Mouse (Mus musculus) large intestine, adult 2 months (tissue): Measurements from ENCODE around the gene Hmg20b. TPM values are rescaled to one million over a fixed set of nuclear protein-coding genes. Genes with fewer than 3 reads are reported as not detected.
A peak's percentile ranks its signal among the peaks of the same experiment; 100 is the strongest.

Source experiments
- DNase-seq: peaks from one replicate; pipeline ENCODE4 v3.0.0-alpha.2; 2012; ENCODE audit warnings: low read depth, low spot score
- WGBS: fragments of 180-500 bp; shearing (Covaris S2); methylation state at CpG from one replicate; pipeline ENCODE4 v1.1.7; 2018; 5-methylcytosine and 5-hydroxymethylcytosine counted together
- polyA plus RNA-seq: library from polyadenylated mRNA; depleted of rRNA; stranded (reverse); fragments of >200 nt; gene quantifications from 2 replicates; pipeline ENCODE4 v1.2.3, GENCODE M21; 2012

Hmg20b gene
- polyA plus RNA-seq, 1 experiment, result 83.6 TPM

DNA sequence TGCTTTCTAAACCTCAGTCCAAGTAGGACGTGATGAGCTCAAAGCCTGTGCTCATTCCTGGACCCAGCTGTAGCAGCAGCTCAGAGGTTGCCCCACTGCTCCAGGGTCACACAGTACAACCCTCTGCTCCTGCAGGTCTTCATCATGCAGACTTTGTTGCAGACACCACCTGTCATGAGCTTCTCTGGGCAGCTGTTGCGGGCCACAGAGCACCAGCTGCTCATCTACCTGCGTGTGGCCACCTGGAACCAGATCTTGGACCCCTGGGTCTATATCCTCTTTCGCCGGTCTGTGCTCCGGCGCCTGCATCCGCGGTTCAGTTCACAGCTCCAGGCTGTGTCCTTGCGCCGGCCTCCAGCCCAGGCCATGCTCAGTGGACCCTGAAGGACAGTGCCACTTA, 16.0 kb downstream of the Hmg20b start:
- WGBS, result 71% methylated on average over 11 of the region's 11 CpGs
- no peak for DNase-seq

- DNase-seq, result no peak
- 33% methylated on average over 29 of the region's 29 CpGs for WGBS
Measured at GRCm38 (mm10) chr10:81332277-81332676, 18.0 kb downstream of the Hmg20b start.

DNA sequence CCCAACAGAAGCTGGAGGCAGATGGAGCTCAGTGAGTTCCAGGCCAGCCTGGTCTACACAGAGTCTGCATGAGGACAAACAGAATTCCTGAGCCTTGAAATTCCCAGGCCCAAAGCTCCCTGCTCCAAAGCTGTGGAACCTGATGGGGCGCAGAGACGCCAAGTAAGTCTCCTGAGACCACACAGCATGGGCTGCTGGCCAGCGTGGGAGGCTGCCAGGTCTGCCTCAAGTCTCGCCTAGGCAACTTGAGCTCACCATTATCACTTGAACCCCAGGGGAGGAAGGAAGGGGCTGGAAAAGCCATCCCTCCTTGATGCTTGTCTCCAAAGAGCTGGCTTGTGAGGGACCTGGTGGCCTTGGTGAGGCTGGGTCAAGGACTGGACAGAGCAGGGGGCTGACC, 20.3 kb downstream of the Hmg20b start:
- DNase-seq, result no peak
- WGBS, result 56% methylated on average over 4 of the region's 4 CpGs

- 64% methylated on average over 10 of the region's 10 CpGs for WGBS
- no peak for DNase-seq
Measured at GRCm38 (mm10) chr10:81329194-81329975, 20.9 kb downstream of the Hmg20b start.

DNA sequence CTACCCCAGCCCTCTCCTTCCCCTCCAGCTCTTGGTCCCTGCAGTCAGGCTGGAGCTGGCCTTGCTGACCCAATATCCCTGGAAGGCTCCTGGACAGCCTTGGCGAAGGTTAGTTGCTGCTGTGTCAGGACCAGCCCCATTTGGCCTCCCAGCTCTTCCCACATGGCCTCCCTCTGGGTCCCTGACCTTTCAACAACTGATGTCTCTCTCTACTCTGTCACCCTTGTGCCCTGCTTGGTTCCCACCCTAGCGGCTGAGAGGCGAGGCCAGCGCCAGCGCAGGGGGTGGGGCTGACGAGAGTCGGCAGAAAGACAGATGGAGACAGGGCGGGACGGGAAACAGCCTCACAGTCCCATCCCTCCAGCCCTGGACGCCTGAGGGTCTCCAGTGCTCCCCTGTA, 21.9 kb downstream of the Hmg20b start, which contains the start of gene Tbxa2r:
TSS of gene Tbxa2r (plus strand) at position 346 of the 400 bp plus-strand sequence.
- WGBS, result 14% methylated on average over 10 of the region's 10 CpGs

DNA sequence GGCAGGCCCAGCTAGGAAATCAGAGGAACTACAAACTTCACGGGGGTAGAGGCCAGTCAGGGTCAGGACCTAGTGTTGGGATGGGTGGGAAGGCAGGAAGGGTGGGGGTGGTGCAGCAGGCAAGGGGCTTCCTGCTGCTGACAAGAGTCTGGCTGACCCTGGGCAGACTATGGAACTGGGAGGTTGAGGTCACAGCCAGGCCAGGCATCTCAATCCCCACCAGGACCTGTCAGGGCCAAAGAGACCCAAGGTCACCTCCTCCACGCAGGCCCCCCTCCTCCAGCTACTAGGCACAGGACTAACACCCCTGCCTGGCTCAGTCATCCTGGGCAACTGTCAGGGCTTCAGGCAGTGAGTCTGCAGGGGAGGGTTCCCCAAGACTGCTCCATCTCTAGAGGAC, 22.3 kb downstream of the Hmg20b start:
- DNase-seq, result no peak
- WGBS, result 34% methylated on average over 2 of the region's 2 CpGs

More for the DNA sequence above, 21.9 kb downstream of the Hmg20b start, which contains the start of gene Tbxa2r:
- no peak for DNase-seq

- no peak for DNase-seq
- 82% methylated on average over 6 of the region's 6 CpGs for WGBS
Measured at GRCm38 (mm10) chr10:81326858-81327257, 23.4 kb downstream of the Hmg20b start.

- 93% methylated on average over 18 of the region's 18 CpGs for WGBS
Measured at GRCm38 (mm10) chr10:81325781-81326180, 24.5 kb downstream of the Hmg20b start.

GRCm38 (mm10) chr10:81325176-81325575, 25.1 kb downstream of the Hmg20b start:
- whole genome bisulfite sequencing, result 95% methylated on average over 21 of the region's 21 CpGs
- no peak for DNase-seq

More at GRCm38 (mm10) chr10:81325781-81326180, 24.5 kb downstream of the Hmg20b start:
- DNase-seq, result no peak

DNA sequence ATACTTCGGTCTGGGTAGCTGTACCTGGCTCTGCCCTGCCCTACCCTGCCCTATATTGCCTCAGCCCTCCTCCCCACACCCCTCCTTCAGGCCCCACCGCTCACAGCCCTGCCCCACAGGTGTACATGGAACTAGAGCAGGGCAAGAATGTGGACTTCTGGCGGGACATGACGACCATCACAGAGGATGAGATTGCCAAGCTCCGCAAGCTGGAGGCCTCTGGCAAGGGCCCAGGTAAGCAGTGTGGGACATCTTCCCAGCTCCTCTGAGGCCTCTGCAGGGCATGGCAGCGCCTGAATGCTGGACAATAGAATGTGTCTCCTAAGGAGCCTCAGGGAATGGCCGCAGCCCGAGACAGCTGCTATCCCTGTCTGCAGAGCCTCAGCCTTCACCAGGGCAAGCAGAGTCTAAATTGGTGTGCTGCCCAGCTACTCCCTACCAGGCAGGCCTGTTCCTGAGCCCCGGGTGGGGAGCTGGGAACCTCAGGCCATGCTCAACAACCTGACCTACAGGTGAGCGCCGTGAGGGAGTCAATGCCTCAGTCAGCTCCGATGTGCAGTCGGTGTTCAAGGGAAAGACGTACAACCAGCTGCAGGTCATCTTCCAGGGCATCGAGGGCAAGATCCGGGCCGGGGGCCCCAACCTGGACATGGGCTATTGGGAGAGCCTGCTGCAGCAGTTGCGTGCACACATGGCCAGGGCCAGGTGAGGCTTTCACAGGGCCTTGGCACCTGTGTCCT, 26.3 kb downstream of the Hmg20b start:
- WGBS, result 93% methylated on average over 18 of the region's 18 CpGs

GRCm38 (mm10) chr10:81323141-81323775, 27.0 kb downstream of the Hmg20b start:
- DNase-seq, result no peak
- 88% methylated on average over 23 of the region's 23 CpGs for WGBS

More for the DNA sequence above, 26.3 kb downstream of the Hmg20b start:
- no peak for DNase-seq

- 92% methylated on average over 27 of the region's 27 CpGs for WGBS
- DNase-seq, result no peak
Measured at GRCm38 (mm10) chr10:81322444-81322843, 27.8 kb downstream of the Hmg20b start.

DNA sequence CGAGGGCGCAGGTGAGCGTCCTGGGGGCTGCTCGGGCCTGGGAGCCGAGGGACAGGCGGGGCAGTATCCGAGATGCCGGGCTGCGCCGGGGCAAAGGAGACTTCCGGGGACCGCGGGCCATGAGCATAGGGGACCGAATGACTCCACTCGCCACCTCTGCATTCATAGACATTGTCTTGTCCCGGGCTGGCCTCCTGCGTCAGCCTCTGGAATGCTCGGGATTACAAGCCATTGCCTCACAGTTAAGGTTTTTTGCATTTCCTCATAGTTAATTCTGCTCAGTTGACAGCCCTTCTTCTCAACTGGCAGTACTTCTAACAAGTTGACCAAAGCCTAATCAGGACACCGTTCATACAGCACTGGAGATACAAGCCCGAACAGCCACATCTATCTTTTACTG, 28.8 kb downstream of the Hmg20b start:
- WGBS, result 2% methylated on average over 20 of the region's 20 CpGs
- DNase-seq, result no peak

- DNase-seq, result peak; percentile 99
- under 1% methylated on average over 68 of the region's 68 CpGs for WGBS
Measured at GRCm38 (mm10) chr10:81320550-81321347, 29.5 kb downstream of the Hmg20b start, which contains the start of gene Cactin. TSS of gene Cactin (plus strand) at chr10:81321103.

DNA sequence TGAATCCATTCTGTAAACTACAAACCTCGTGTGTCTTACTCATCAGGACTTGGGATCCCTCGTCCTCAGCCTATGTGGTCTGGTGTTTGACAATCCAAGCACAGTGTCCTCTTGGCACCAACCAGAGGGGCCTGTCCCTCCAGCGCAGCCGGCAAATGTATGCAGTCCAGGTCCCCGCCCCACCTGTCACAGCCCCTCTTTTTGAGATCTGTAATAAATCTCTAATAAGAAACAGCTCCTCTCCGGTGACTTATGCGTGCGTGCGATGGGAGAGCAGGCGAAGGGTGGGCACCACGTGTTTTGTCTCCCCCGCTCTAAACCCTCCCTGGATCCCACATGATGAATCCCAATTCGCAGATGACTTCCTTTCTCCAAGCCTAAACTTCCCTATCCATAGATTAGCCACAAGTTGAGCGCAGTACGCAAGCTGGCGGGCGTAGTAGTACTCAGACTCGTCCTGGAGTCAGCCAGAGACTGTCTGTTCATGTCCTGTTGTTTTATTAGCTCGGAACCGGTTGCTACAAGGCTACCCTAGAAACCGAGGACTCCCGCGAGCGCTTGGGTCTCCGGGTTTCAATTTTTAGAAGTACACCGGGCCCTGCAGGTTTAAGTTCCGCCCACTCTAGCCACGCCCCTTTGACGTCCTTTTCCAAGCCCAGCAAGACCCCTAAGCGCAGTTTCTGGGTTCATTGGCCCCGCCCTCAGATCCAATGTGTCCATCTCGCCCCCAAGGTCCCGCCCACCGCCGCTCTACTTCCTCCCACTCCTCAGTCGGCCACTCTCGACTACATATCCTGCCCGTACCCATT, 30.3 kb downstream of the Hmg20b start:
- WGBS, result under 1% methylated on average over 38 of the region's 38 CpGs
- DNase-seq, result peak; percentile 92

DNA sequence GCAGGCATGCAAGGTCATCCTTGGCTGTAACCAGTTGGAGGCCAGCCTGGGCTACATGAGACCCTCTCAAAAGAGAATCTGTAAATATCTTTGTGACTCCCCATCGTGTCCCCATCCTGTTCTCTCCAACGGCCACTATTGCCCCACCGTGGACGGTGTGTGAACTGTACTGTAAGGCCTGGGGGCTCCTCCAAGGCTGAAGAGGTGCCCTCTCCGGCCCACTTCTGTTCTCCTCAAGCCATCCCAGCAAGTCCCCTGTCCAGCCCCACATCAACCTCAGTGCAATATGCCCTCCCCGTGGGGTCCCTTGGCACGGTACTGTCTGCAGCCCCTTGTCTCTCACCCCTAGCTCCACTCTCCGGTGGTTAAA, 31.0 kb downstream of the Hmg20b start:
- no peak for DNase-seq
- WGBS, result 24% methylated on average over 8 of the region's 8 CpGs

DNA sequence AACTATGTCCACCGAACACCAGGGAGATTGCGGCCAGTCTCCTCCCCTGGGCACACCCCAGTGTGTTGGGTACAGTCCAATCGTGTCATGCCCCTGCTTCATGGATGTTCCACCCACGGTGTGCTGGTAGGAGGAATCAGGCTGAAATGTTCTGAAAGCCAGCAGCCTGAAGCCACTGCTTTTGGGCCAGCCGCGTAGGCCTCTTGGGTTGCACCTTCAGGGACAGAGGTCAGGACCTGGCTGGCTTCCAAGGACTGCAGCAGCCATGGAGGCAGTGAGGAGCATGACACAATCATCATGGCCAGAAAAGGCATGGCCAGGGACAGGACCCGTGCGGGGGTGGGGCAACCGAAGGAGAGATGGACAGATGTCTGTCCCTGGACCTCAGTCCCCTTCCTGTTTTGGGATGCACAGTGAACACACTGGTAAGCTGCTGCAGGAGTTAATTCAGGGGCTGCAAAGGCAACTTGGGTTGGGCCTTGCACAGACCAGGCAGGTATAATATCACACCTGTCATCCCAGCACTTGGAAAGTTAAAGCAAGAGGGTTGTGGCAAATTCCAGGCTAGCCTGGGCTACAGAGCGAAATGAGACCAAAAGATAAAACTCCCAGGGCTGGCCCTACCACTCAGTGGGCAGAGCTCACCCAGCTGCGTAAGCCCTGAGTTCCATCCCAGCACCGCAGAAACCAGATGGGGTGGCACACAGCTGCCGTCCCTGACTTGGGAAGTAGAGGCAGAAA, 31.5 kb downstream of the Hmg20b start:
- WGBS, result 69% methylated on average over 13 of the region's 13 CpGs
- DNase-seq, result no peak

GRCm38 (mm10) chr10:81317273-81317672, 33.0 kb downstream of the Hmg20b start:
- 14% methylated on average over 19 of the region's 20 CpGs for WGBS
- no peak for DNase-seq
